Mouse (Mus musculus): ENCODE data around the gene Pank4. TPM values are rescaled to one million over a fixed set of nuclear protein-coding genes. Genes with fewer than 3 reads are reported as not detected.

Pank4 gene
- polyA plus RNA-seq, 1 experiment from 2014 or later, result 47.2 TPM

- Histone ChIP-seq H3K9ac (ENCODE audit: low read depth, low read length) (no peak overlapping the region), H3K27me3 (replicated peaks; ENCODE audit: control insufficient read depth, insufficient read depth, low read length) (no peaks in the 10 kb centered on the region; the same call in 1 of the 2 replicates), H3K4me2 (no peak overlapping the region), H3K9me3 (ENCODE audit: control insufficient read depth, low read length) (no peaks in the 10 kb centered on the region), H3K27ac (ENCODE audit: low read depth, low read length) (no peak overlapping the region), H3K4me1 (replicated peaks; ENCODE audit: control insufficient read depth, insufficient read depth, low read length) (no peaks in the 10 kb centered on the region), H3K4me3 (ENCODE audit: low read depth, low read length) (no peak overlapping the region), H3K36me3 (ENCODE audit: control insufficient read depth, insufficient read depth, low read length) (no peaks in the 10 kb centered on the region)
- DNase-seq (ENCODE audit: low spot score), result no peak
- no peak for ATAC-seq (replicated peaks; ENCODE audit: low FRiP score)
These were observed 44.2 kb downstream of the Pank4 start for GRCm38 (mm10) chr4:155008075-155008474.

GRCm38 (mm10) chr4:155009216-155009615 is 45.3 kb downstream of the Pank4 start:
- no peaks in the 10 kb centered on the region for H3K36me3 ChIP-seq (ENCODE audit: control insufficient read depth, insufficient read depth, low read length)
- no peak overlapping the region for H3K4me2 ChIP-seq
- ATAC-seq (replicated peaks; ENCODE audit: low FRiP score), result no peak
- H3K27me3 ChIP-seq (replicated peaks; ENCODE audit: control insufficient read depth, insufficient read depth, low read length), result no peaks in the 10 kb centered on the region; the same call in 1 of the 2 replicates
- no peaks in the 10 kb centered on the region for H3K9me3 ChIP-seq (ENCODE audit: control insufficient read depth, low read length)
- no peak for DNase-seq (ENCODE audit: low spot score)
- no peak overlapping the region for H3K4me3 ChIP-seq (ENCODE audit: low read depth, low read length)
- no peak overlapping the region for H3K9ac ChIP-seq (ENCODE audit: low read depth, low read length)
- H3K27ac ChIP-seq (ENCODE audit: low read depth, low read length), result no peak overlapping the region
- WGBS, result 72% methylated on average over 3 of the region's 3 CpGs
- no peaks in the 10 kb centered on the region for H3K4me1 ChIP-seq (replicated peaks; ENCODE audit: control insufficient read depth, insufficient read depth, low read length)

GRCm38 (mm10) chr4:155010870-155011269 is 46.9 kb downstream of the Pank4 start:
- Histone ChIP-seq H3K27me3 (replicated peaks; ENCODE audit: control insufficient read depth, insufficient read depth, low read length) (no peaks in the 10 kb centered on the region; the same call in 1 of the 2 replicates), H3K4me2 (no peak overlapping the region), H3K4me3 (ENCODE audit: low read depth, low read length) (no peak overlapping the region), H3K9me3 (ENCODE audit: control insufficient read depth, low read length) (no peaks in the 10 kb centered on the region), H3K27ac (ENCODE audit: low read depth, low read length) (no peak overlapping the region), H3K9ac (ENCODE audit: low read depth, low read length) (no peak overlapping the region), H3K4me1 (replicated peaks; ENCODE audit: control insufficient read depth, insufficient read depth, low read length) (no peaks in the 10 kb centered on the region), H3K36me3 (ENCODE audit: control insufficient read depth, insufficient read depth, low read length) (no peaks in the 10 kb centered on the region)
- DNase-seq (ENCODE audit: low spot score) (no peak), ATAC-seq (replicated peaks; ENCODE audit: low FRiP score) (no peak)
- 75% methylated on average over 5 of the region's 5 CpGs for WGBS

GRCm38 (mm10) chr4:155011312-155012025 is 47.5 kb downstream of the Pank4 start:
- Histone ChIP-seq H3K36me3 (ENCODE audit: control insufficient read depth, insufficient read depth, low read length) (no peaks in the 10 kb centered on the region), H3K4me2 (no peak overlapping the region), H3K27ac (ENCODE audit: low read depth, low read length) (no peak overlapping the region), H3K4me3 (ENCODE audit: low read depth, low read length) (no peak overlapping the region), H3K9ac (ENCODE audit: low read depth, low read length) (no peak overlapping the region), H3K4me1 (replicated peaks; ENCODE audit: control insufficient read depth, insufficient read depth, low read length) (no peaks in the 10 kb centered on the region), H3K27me3 (replicated peaks; ENCODE audit: control insufficient read depth, insufficient read depth, low read length) (no peaks in the 10 kb centered on the region; the same call in 1 of the 2 replicates), H3K9me3 (ENCODE audit: control insufficient read depth, low read length) (no peaks in the 10 kb centered on the region)
- DNase-seq (ENCODE audit: low spot score) (no peak), ATAC-seq (replicated peaks; ENCODE audit: low FRiP score) (no peak)
- 71% methylated on average over 8 of the region's 8 CpGs for WGBS

GRCm38 (mm10) chr4:155012115-155012514 is 48.2 kb downstream of the Pank4 start:
- no peaks in the 10 kb centered on the region for H3K36me3 ChIP-seq (ENCODE audit: control insufficient read depth, insufficient read depth, low read length)
- 53% methylated on average over 2 of the region's 2 CpGs for WGBS
- ATAC-seq (replicated peaks; ENCODE audit: low FRiP score), result no peak
- no peaks in the 10 kb centered on the region; the same call in 1 of the 2 replicates for H3K27me3 ChIP-seq (replicated peaks; ENCODE audit: control insufficient read depth, insufficient read depth, low read length)
- H3K4me3 ChIP-seq (ENCODE audit: low read depth, low read length), result no peak overlapping the region
- no peak for DNase-seq (ENCODE audit: low spot score)
- no peaks in the 10 kb centered on the region for H3K9me3 ChIP-seq (ENCODE audit: control insufficient read depth, low read length)
- H3K4me1 ChIP-seq (replicated peaks; ENCODE audit: control insufficient read depth, insufficient read depth, low read length), result no peaks in the 10 kb centered on the region
- no peak overlapping the region for H3K4me2 ChIP-seq
- H3K9ac ChIP-seq (ENCODE audit: low read depth, low read length), result no peak overlapping the region
- no peak overlapping the region for H3K27ac ChIP-seq (ENCODE audit: low read depth, low read length)

- Histone ChIP-seq H3K4me2 (no peak overlapping the region), H3K27me3 (replicated peaks; ENCODE audit: control insufficient read depth, insufficient read depth, low read length) (peaks cover under 1% of the 10 kb centered on the region), H3K9ac (ENCODE audit: low read depth, low read length) (no peak overlapping the region), H3K4me1 (replicated peaks; ENCODE audit: control insufficient read depth, insufficient read depth, low read length) (no peaks in the 10 kb centered on the region), H3K27ac (ENCODE audit: low read depth, low read length) (no peak overlapping the region), H3K9me3 (ENCODE audit: control insufficient read depth, low read length) (no peaks in the 10 kb centered on the region), H3K36me3 (ENCODE audit: control insufficient read depth, insufficient read depth, low read length) (no peaks in the 10 kb centered on the region), H3K4me3 (ENCODE audit: low read depth, low read length) (no peak overlapping the region)
- DNase-seq (ENCODE audit: low spot score), result peak; percentile 47
- no peak for ATAC-seq (replicated peaks; ENCODE audit: low FRiP score)
- WGBS, result 6% methylated on average over 4 of the region's 4 CpGs
These were observed 48.9 kb downstream of the Pank4 start for GRCm38 (mm10) chr4:155012788-155013187.

- H3K36me3 ChIP-seq (ENCODE audit: control insufficient read depth, insufficient read depth, low read length), result no peaks in the 10 kb centered on the region
- peaks cover 4% of the 10 kb centered on the region for H3K27me3 ChIP-seq (replicated peaks; ENCODE audit: control insufficient read depth, insufficient read depth, low read length)
- DNase-seq (ENCODE audit: low spot score), result no peak
- H3K9ac ChIP-seq (ENCODE audit: low read depth, low read length), result no peak overlapping the region
- H3K4me2 ChIP-seq, result no peak overlapping the region
- no peaks in the 10 kb centered on the region for H3K9me3 ChIP-seq (ENCODE audit: control insufficient read depth, low read length)
- no peak for ATAC-seq (replicated peaks; ENCODE audit: low FRiP score)
- 73% methylated on average over 14 of the region's 14 CpGs for WGBS
- H3K4me3 ChIP-seq (ENCODE audit: low read depth, low read length), result no peak overlapping the region
- no peak overlapping the region for H3K27ac ChIP-seq (ENCODE audit: low read depth, low read length)
- peaks cover 5% of the 10 kb centered on the region; the same call in 1 of the 2 replicates for H3K4me1 ChIP-seq (replicated peaks; ENCODE audit: control insufficient read depth, insufficient read depth, low read length)
These were observed 50.3 kb downstream of the Pank4 start for GRCm38 (mm10) chr4:155014244-155014643.

GRCm38 (mm10) chr4:155014791-155015190 is 50.9 kb downstream of the Pank4 start:
- H3K4me2 ChIP-seq, result no peak overlapping the region
- H3K9ac ChIP-seq (ENCODE audit: low read depth, low read length), result no peak overlapping the region
- no peak for ATAC-seq (replicated peaks; ENCODE audit: low FRiP score)
- peaks cover 4% of the 10 kb centered on the region for H3K27me3 ChIP-seq (replicated peaks; ENCODE audit: control insufficient read depth, insufficient read depth, low read length)
- no peak for DNase-seq (ENCODE audit: low spot score)
- no peak overlapping the region for H3K27ac ChIP-seq (ENCODE audit: low read depth, low read length)
- peaks cover 5% of the 10 kb centered on the region; the same call in 1 of the 2 replicates for H3K4me1 ChIP-seq (replicated peaks; ENCODE audit: control insufficient read depth, insufficient read depth, low read length)
- no peak overlapping the region for H3K4me3 ChIP-seq (ENCODE audit: low read depth, low read length)
- H3K36me3 ChIP-seq (ENCODE audit: control insufficient read depth, insufficient read depth, low read length), result no peaks in the 10 kb centered on the region
- H3K9me3 ChIP-seq (ENCODE audit: control insufficient read depth, low read length), result no peaks in the 10 kb centered on the region
- WGBS, result 71% methylated on average over 12 of the region's 12 CpGs

GRCm38 (mm10) chr4:155015550-155015949 is 51.6 kb downstream of the Pank4 start:
- Histone ChIP-seq H3K9ac (ENCODE audit: low read depth, low read length) (no peak overlapping the region), H3K9me3 (ENCODE audit: control insufficient read depth, low read length) (no peaks in the 10 kb centered on the region), H3K4me3 (ENCODE audit: low read depth, low read length) (no peak overlapping the region), H3K27ac (ENCODE audit: low read depth, low read length) (no peak overlapping the region), H3K27me3 (replicated peaks; ENCODE audit: control insufficient read depth, insufficient read depth, low read length) (peaks cover 4% of the 10 kb centered on the region), H3K36me3 (ENCODE audit: control insufficient read depth, insufficient read depth, low read length) (no peaks in the 10 kb centered on the region), H3K4me1 (replicated peaks; ENCODE audit: control insufficient read depth, insufficient read depth, low read length) (peaks cover 5% of the 10 kb centered on the region; the same call in 1 of the 2 replicates), H3K4me2 (no peak overlapping the region)
- 56% methylated on average over 4 of the region's 4 CpGs for WGBS
- ATAC-seq (replicated peaks; ENCODE audit: low FRiP score) (no peak), DNase-seq (ENCODE audit: low spot score) (no peak)

Measured in liver, embryonic 11.5 days (tissue).